Mouse (Mus musculus) C2C12 (cell line): ENCODE data around the gene Nr4a3. TPM values are rescaled to one million over a fixed set of nuclear protein-coding genes. Genes with fewer than 3 reads are reported as not detected.

Experiments used
- H3K27me3 ChIP-seq: one replicate; pipeline ENCODE4 v1.6.1; 2011; ENCODE audit not compliant: control insufficient read depth, insufficient read depth, insufficient read length
- H3K36me3 ChIP-seq: one replicate; pipeline ENCODE4 v1.6.1; 2011; ENCODE audit not compliant: control insufficient read depth, insufficient read depth
- H3K4me3 ChIP-seq: one replicate; pipeline ENCODE4 v1.5.1; 2011; ENCODE audit warnings: mild to moderate bottlenecking, control low read depth; ENCODE audit not compliant: poor library complexity, insufficient read depth, severe bottlenecking
- H3K79me2 ChIP-seq: one replicate; pipeline ENCODE4 v1.6.1; 2011; ENCODE audit not compliant: control insufficient read depth, insufficient read depth
- H3K79me3 ChIP-seq: one replicate; pipeline ENCODE4 v1.6.1; 2011; ENCODE audit warnings: low read depth, control low read depth
- H3ac ChIP-seq: one replicate; pipeline ENCODE3; 2011; ENCODE audit warnings: low read depth; ENCODE audit not compliant: control insufficient read depth, insufficient read length
- CEBPB ChIP-seq: IDR thresholded peaks from one replicate; pipeline ENCODE4 v1.6.1; 2011; ENCODE audit warnings: low read depth, mild to moderate bottlenecking, control low read depth, moderate library complexity
- CTCF ChIP-seq: IDR thresholded peaks from one replicate; pipeline ENCODE4 v1.5.1; 2011; ENCODE audit not compliant: control insufficient read depth, insufficient read depth, insufficient read length
- FOSL1 ChIP-seq: IDR thresholded peaks from one replicate; pipeline ENCODE4 v1.8.0; 2011; ENCODE audit warnings: mild to moderate bottlenecking, low read length; ENCODE audit not compliant: poor library complexity, insufficient read depth, severe bottlenecking
- MAX ChIP-seq: IDR thresholded peaks from one replicate; pipeline ENCODE4 v1.6.1; 2011; ENCODE audit warnings: mild to moderate bottlenecking, control low read depth
- MYOD1 ChIP-seq: IDR thresholded peaks from one replicate; pipeline ENCODE4 v1.6.1; 2011; ENCODE audit warnings: low read depth; ENCODE audit not compliant: control insufficient read depth, insufficient read length
- MYOG ChIP-seq: IDR thresholded peaks from one replicate; pipeline ENCODE4 v1.6.1; 2011; ENCODE audit not compliant: control insufficient read depth, insufficient read length; ENCODE audit errors: extremely low read depth
- USF1 ChIP-seq: IDR thresholded peaks from one replicate; pipeline ENCODE4 v1.6.1; 2011; ENCODE audit warnings: low read depth, mild to moderate bottlenecking, control low read depth, moderate library complexity
- polyA plus RNA-seq: library from polyadenylated mRNA; unstranded; fragments of >200 nt; fragmentation: generic; extraction: Trizol; gene quantifications from one replicate; pipeline ENCODE4 v1.2.1, GENCODE M21; 2012; ENCODE audit warnings: missing spikeins

Gene Nr4a3
- polyA plus RNA-seq, 1 experiment, result 0.18 TPM

DNA sequence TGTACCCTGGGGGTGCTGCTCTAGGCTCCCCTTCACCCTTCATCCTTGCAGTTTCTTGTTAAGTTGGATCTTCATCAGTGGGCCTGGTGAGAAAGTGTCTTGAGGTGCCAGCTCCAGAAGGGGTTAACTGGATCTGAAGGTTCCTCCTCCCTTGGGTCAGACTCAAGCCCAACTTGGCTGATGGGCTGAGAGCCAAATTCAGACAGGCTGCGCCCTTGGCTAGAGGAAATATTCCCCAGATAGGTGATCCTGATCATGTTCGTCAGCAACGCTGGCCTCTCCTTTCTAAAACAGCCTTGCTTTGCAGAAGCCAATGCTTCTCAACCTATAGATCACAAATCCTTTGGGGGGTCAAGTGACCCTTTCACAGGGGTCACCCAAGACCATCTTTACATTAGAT is 27.1 kb downstream of the Nr4a3 start:
- peaks cover 6% of the 10 kb centered on the region for H3K27me3 ChIP-seq
- no peaks in the 10 kb centered on the region for H3K79me3 ChIP-seq
- no peaks in the 10 kb centered on the region for H3K36me3 ChIP-seq
- no peak overlapping the region for H3ac ChIP-seq
- no peak overlapping the region for H3K4me3 ChIP-seq
- TF ChIP-seq MYOG (no peak), USF1 (no peak), FOSL1 (no peak), CEBPB (no peak), CTCF (no peak), MYOD1 (no peak), MAX (no peak)
- no peaks in the 10 kb centered on the region for H3K79me2 ChIP-seq

DNA sequence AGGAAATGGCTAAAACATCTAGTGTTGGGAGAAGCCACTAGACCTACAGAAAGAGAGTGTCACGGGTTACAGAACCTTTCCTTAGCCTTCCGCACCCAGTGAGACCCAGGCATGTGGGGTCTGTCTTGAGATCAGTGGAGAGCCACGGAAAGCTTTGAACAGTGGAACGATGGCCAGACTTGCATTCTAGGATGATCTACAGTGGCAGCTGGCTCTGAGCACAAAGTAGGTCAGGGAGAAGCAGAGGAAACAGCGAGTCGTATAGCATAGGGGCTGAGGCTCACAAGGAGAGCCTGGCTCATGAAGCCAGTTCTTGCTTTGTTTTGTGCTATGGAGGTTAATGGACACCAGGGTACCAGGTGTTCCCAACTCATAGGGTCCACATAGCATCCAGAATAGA is 28.4 kb downstream of the Nr4a3 start:
- Histone ChIP-seq H3K4me3 (no peak overlapping the region), H3K36me3 (no peaks in the 10 kb centered on the region), H3K79me3 (no peaks in the 10 kb centered on the region), H3K27me3 (peaks cover 6% of the 10 kb centered on the region), H3K79me2 (no peaks in the 10 kb centered on the region), H3ac (no peak overlapping the region)
- no peak for TF ChIP-seq FOSL1
- TF ChIP-seq MAX, result no peak
- no peak for TF ChIP-seq CTCF
- no peak for TF ChIP-seq MYOD1
- no peak for TF ChIP-seq CEBPB
- TF ChIP-seq MYOG, result no peak
- no peak for TF ChIP-seq USF1

- Histone ChIP-seq H3K79me3 (no peaks in the 10 kb centered on the region), H3K36me3 (no peaks in the 10 kb centered on the region), H3K79me2 (no peaks in the 10 kb centered on the region), H3K27me3 (peaks cover 3% of the 10 kb centered on the region), H3ac (no peak overlapping the region), H3K4me3 (no peak overlapping the region)
- TF ChIP-seq CEBPB (no peak), MYOG (no peak), MAX (no peak), USF1 (no peak), MYOD1 (no peak), FOSL1 (no peak), CTCF (no peak)
These were observed 29.7 kb downstream of the Nr4a3 start for GRCm38 (mm10) chr4:48074451-48075240.

DNA sequence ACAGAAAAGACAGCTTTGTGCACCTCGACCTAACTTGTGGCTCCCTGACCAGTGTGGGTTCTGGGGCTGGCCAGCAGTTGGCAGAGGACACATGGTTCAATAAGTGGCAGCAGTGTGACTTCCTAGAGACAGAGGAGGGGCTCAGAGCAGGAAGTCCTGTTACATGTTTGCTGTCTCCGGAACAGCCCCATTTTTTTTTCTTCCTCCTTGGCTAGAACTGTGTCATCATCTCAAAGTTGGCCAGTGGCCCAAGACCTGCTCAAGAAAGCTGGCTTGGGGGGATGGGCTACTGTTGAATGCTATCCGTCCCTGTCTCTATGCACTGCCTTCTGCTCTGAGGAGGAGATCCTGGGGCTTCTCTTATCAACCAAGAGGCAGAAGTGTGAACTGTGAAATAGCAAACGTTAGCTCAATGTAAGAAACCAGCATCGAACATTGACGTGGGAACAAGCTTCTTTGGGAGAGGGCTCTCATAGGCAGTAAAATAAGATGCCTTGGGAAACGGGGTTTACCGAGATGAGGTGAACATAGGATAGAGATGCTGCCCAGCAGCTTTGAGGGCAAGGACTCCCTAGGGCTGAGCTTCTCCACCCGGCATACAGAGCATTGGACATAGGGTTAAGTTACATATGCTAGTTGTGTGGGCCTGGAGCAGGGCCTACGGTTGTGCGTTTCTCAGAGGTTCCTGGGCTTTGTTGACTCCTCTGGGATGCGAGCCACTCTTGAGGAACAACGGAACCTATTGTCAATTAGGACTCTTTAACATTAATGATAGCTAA is 31.9 kb downstream of the Nr4a3 start:
- Histone ChIP-seq H3ac (no peak overlapping the region), H3K79me3 (no peaks in the 10 kb centered on the region), H3K36me3 (no peaks in the 10 kb centered on the region), H3K79me2 (no peaks in the 10 kb centered on the region), H3K27me3 (no peaks in the 10 kb centered on the region), H3K4me3 (no peak overlapping the region)
- TF ChIP-seq MAX, result no peak
- no peak for TF ChIP-seq CTCF
- TF ChIP-seq MYOG, result no peak
- TF ChIP-seq FOSL1, result no peak
- TF ChIP-seq MYOD1, result no peak
- no peak for TF ChIP-seq CEBPB
- TF ChIP-seq USF1, result no peak

- peaks cover 6% of the 10 kb centered on the region for H3K27me3 ChIP-seq
- no peaks in the 10 kb centered on the region for H3K36me3 ChIP-seq
- no peaks in the 10 kb centered on the region for H3K79me3 ChIP-seq
- no peak overlapping the region for H3ac ChIP-seq
- TF ChIP-seq USF1 (peak; percentile 36), CTCF (no peak)
- no peaks in the 10 kb centered on the region for H3K79me2 ChIP-seq
- no peak overlapping the region for H3K4me3 ChIP-seq
These were observed 33.3 kb downstream of the Nr4a3 start for GRCm38 (mm10) chr4:48078213-48078612.
